In genomic region chrX:137812151-137812550, GRCm38 (mm10) we compare ENCODE assay signal across 10 mouse cellular contexts.
"Had no signal": no experiment of that assay in that cellular context is flagged by ENCODE, and none has a peak within 500 bp of the region (broad histone marks: within the 10 kb centered on the region; RNA-seq: fewer than 3 reads in every experiment).

No protein-coding gene starts in this region.

- DNase-seq: kidney, adult 18-20 months; kidney, postnatal 10 days; kidney, postnatal 4 days; lung, postnatal 14 days; retina, postnatal 1 day; spleen, adult 18-20 months; thymus, postnatal 36 days had no signal

- ATAC-seq: intestine, embryonic 15.5 days; liver, embryonic 12.5 days; midbrain, embryonic 16.5 days had no signal
